Mouse (Mus musculus): ENCODE measurements around the gene Rnh1. TPM values are rescaled to one million over a fixed set of nuclear protein-coding genes. Genes with fewer than 3 reads are reported as not detected.

Rnh1 gene
- total RNA-seq, 2 experiments from 2014 or later, result 71.5 to 77.6 TPM

- DNase-seq, result peak; percentile 45 to 54
Observed at GRCm38 (mm10) chr7:141167901-141168517, 4.6 kb downstream of the Rnh1 start.

GRCm38 (mm10) chr7:141164850-141165249, 7.8 kb downstream of the Rnh1 start:
- peak in 1 of 2 experiments; percentile 39 for DNase-seq

DNA sequence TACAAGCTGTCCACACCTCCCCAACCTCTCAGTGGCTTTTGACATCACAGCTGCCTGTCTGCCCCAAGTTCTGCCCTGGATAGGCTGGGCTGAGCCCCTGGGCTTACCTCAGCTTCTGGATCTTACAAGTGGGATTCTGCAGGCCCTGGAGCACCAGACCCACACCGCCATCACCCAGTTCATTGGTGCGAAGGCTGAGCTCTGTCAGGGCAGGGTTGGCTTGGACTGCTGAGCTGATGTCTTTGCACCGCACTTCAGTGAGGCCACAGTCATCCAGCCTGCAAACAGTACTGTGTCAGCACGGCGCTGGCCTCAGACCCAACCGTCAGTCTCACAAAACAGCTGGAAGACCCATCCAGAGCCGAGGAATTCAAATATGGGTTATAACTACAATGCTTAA, 8.3 kb downstream of the Rnh1 start:
- DNase-seq, result no peak

- DNase-seq, result no peak
Observed at GRCm38 (mm10) chr7:141155362-141155761, 17.3 kb downstream of the Rnh1 start.

GRCm38 (mm10) chr7:141148639-141149038, 24.0 kb downstream of the Rnh1 start:
- DNase-seq, result no peak

DNA sequence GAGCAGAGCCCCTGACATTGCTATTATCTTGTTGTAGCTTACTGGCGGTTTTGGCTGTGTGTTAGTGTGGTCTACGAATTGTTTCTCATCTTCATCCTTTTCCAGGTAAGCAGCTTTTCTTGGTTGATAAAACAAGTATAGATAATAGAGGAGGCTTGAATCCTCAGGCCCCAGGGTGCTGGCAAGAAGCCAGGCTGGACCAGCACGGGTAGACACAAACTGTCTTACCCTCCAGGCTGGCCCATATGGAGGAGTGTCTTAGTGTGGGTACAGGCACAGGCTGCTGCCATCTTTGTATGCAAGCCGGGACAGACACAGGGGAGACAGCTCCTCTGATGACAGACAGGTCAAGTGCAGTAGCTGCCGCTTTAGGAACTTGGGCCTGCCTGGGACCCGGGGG, 25.6 kb downstream of the Rnh1 start:
- no peak for DNase-seq

GRCm38 (mm10) chr7:141146043-141146595, 26.5 kb downstream of the Rnh1 start:
- no peak for DNase-seq

DNA sequence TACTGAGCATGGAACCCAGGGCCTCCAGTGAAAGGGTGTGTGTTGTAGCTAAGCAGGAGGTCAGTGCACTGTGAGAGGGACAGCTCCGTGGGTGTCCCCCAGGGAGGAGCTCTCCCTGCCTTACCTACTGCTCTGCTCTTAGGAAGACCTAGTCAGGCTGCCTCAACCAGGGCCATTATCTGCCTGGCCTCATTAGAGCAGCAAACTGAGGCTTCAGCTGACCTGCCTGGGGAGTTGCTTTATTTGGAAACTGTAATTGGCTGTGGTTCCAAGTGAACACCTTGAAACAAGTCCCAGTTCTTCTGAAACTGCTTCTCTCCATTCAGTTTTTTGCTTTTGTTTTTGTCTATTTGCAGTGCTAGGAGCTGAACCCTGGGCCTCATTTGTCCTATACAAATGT, 27.3 kb downstream of the Rnh1 start:
- DNase-seq, result no peak

DNA sequence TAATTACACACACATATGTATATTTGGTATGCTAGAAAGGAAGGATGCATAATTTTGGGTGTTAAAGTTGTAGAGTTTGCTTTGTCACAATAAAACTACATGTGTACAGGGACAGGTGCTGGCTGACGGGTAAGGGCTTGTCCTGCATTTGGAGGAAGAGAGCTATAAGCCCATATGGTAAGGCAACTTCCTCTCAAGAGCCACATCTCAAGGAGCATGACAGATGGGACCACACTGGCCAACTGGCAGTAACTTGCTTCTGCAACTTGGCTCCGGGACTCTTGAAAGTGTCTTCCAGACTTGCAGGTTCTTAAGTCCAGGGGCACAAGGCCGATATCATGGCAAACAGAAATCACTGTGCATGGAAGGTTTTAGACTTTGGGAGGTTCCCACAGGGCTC, 28.0 kb downstream of the Rnh1 start:
- DNase-seq, result no peak

DNA sequence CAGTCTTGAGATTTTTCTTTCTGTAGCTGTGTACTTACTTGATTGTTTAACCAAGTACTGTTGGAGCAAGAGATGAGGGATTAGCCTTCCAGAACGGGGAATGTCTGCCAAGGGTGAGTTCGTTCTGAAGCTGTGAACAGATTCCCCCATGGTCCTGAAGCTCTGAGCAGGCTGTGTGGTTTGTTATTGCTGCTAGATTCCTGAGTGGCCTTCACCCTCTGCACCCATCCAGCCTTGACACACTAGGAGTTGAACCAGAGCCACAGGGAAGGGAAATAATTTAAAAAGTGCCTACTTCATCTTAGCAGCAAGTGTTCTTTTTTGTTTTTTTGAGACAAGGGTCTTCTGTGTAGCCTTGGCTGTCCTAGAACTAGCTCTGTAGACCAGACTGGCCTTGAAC, 28.8 kb downstream of the Rnh1 start:
- DNase-seq, result no peak

- no peak for DNase-seq
Observed at GRCm38 (mm10) chr7:141143112-141143511, 29.5 kb downstream of the Rnh1 start.

DNA sequence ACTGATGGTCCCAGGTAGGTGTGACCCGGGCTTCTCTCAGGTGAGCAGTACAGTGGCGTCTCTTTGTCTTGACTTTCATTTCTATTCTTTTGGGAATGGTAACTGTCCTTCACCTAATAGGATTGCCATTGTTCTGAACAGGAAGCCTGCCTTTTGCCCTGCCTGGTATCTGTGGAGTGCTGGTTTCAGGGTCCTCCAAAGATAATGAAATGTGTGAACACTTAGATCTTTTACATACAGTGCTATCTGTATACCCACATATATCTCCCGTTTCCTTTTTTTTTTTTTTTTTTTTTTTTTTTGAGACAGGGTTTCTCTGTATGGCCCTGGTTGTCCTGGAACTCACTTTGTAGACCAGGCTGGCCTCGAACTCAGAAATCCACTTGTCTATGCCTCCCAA, 31.3 kb downstream of the Rnh1 start:
- DNase-seq, result no peak

- DNase-seq, result no peak
Observed at GRCm38 (mm10) chr7:141131904-141132755, 40.5 kb downstream of the Rnh1 start.

GRCm38 (mm10) chr7:141131024-141131820, 41.4 kb downstream of the Rnh1 start:
- peak; percentile 89 to 92 for DNase-seq

DNA sequence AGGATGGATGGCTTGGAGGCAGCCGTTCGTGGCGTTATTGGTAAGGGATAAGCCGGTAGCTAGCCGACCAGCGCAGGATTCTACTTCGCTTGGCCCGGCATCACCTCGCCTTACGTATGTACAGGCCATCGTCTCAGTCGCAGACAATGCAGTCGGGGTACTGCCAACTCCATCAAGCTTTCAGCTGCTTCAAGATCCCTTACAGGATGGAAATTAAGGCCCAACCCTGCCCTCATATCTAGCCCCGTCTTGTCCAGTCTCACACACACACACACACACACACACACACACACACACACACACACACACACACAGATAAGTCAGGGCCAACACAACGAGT, 49.2 kb downstream of the Rnh1 start:
- no peak for DNase-seq

- peak; percentile 97 for DNase-seq
Observed at GRCm38 (mm10) chr7:141122689-141123516, 49.8 kb downstream of the Rnh1 start.

GRCm38 (mm10) chr7:141122245-141122644, 50.4 kb downstream of the Rnh1 start, which contains the start of gene Ptdss2:
Gene Ptdss2 (plus strand): TSS chr7:141122382.
- DNase-seq, result peak; percentile 42 to 74

- DNase-seq, result no peak
Observed at GRCm38 (mm10) chr7:141121051-141121531, 51.6 kb downstream of the Rnh1 start.

DNA sequence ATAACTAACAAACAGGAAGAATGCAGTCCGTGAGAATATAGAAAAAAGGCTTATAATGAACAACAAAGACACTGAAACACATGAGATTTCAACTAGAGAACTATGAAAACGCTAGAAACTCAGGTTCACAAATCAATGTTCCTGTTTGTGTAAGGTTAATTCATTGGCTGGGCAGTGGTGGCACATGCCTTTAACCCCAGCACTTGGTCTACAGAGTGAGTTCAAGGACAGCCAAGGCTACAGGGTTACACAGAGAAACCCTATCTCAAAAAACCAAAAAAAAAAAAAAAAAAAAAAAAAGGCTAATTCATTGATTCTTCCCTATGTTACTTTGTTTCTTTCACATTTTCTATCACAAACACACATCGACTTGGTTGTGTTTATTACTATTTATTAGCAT, 52.1 kb downstream of the Rnh1 start:
- no peak for DNase-seq

DNA sequence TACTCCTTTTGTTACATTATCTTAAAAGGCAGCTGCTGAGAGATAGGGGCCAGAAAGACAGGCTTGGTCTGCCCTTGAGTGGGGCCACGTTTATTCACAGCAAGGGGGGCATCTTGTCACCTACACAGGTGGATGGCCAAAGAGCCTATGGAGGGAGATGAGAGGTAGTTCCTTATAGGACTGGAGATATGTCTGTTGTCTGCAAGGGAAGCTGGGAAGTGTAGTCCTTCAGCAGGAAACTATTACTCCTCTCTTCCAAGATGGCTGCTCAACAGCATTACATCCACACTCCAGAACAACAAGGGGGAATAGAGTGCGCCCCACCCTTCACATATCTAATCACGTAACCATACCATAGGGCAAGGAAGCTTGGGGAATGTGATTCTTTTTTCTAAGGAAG, 53.2 kb downstream of the Rnh1 start:
- DNase-seq, result no peak

DNA sequence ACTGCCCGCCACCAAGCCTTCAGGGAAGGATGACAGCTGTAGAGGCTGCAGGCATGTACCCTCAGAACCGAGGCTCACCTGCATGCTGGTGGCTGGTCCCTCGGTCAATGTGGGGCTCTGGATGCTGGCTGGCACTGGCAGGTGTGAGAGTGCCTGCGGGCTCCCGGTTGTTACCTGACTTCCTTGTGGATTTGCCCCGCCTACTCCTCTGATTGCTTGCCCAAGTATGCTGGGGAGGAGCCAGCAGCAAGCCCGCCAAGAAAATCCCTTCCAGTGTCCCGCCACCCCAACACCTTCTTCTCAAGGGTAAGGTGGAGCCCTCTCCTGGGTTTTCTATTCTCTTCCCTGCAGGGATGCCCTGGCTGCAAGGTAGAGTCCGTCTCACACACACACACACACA, 55.0 kb downstream of the Rnh1 start, which contains the start of gene Ano9:
TSS of gene Ano9 (minus strand) at position 171 of the 400 bp plus-strand sequence.
- DNase-seq, result no peak

Data from heart, adult 18-20 months (tissue).